Mouse (Mus musculus) lung, postnatal 0 days (tissue): ENCODE data around the gene Ppp3r1.

Experiments
- CTCF ChIP-seq: IDR thresholded peaks from 2 replicates; pipeline ENCODE4 v1.5.1; 2016; ENCODE audit warnings: antibody characterized with exemption, mild to moderate bottlenecking
- EP300 ChIP-seq: IDR thresholded peaks from 2 replicates; pipeline ENCODE4 v1.6.1; 2016; ENCODE audit warnings: antibody characterized with exemption, mild to moderate bottlenecking, control low read depth

DNA sequence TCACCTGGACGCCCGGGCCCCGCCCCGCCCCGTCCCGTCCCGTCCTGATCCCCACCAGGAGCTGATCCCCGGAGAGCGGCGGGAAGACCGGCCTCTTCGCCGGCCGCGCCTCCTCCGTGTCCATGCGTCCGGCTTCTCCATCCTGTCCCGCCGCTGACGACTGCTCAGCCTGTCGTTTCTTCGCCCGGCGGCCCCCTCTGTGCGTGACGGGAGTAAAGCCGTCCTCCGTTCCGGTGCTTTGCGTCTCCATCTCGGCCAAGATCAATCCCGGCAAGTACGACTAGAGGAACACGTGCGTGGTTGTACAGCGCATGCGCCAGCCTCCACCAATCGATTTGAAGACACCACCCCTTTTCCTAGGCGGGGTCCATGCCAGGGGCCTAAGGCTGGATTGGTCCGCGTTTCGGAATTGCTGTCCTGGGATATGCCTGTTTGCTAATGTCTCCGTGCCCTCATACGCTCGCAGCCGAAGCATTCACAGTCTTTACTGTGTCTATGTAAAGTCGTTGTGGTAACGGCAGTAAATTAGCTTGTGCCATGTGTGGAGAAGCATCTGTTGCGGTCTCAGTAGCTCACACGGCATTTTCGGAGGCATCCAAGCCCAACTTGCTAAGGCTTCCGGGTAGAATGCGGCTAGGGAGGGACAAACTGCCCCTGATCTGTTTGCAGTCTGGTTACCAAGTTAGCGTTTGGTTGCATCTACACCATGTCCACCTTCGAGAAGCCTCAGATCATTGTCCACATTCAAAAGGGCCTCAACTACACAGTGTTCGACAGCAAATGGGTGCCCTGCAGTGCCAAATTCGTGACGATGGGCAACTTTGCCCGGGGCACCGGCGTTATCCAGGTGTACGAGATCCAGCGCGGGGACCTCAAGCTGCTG lies 52.4 kb downstream of the Ppp3r1 start, which contains the start of gene Pno1:
- TF ChIP-seq CTCF (no peak), EP300 (peak; percentile 89)
